Mouse (Mus musculus): Measurements from ENCODE around the gene BC051142.

Gene BC051142

GRCm38 (mm10) chr17:34507591-34507990, 109.0 kb downstream of the BC051142 start:
- DNase-seq (ENCODE audit: low read depth) = peak; percentile 4
